8 mouse cellular contexts compared by ENCODE assay signal in the genomic region with DNA sequence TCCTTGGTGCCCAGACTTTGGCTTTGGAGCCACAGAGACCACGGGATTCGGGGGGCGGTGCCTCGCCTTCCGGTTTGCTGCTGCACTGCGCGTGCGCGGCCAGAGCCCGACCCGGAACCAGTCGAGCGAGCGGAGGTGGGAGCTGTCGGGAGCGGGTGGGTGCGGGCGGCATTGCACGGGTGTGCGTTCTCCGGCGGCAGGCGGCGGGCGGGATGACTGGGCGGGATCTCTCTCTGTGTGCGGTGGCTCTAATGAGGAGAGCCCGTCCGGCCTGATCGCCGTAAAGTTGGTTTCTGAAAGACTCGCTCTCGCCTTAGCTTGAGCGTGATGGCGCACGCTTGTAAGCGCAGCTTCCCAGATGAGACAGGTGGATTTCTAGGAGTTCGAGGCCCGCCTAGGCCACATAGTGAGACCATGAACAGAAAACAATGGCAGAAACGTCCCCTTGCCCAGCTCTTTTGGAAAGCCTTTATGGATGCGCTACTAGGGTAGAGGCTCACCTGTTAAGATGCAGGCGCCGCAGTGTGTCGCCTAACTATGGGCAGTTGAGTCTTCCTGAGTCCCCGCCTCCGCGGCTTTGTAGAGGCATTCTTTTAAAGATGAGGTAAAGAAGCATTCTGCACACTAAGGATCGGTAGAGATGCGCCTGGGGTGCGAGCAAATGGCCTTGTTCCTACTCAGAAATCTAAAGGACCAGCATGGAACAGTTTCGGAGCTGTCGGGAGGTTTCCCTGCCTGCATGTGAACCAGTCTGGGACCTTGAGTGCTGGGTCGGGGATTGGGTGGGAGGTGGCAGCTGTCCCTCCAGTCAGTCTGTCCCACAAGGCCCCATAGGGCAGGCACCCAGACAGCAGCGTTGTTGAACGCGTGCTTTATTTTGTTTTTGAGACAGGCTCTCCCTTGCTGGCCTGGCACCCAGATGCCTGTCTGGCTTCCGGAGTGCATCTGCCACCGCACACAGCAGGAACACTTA. TPM values are rescaled to one million over a fixed set of nuclear protein-coding genes. Genes with fewer than 3 reads are reported as not detected.
DNase-seq lines count a peak whose midpoint lies in the region; ATAC-seq lines count a peak whose summit lies in the region.

Gene Mtg2, plus strand, starts transcription at position 108 of the 973 bp plus-strand sequence.

- H3K27ac ChIP-seq in hindbrain, embryonic 13.5 days, result peak within 1 kb of the TSS; percentile 90

- H3K9ac ChIP-seq in hindbrain, embryonic 13.5 days, result peak within 1 kb of the TSS; percentile 84

- no peaks in the 10 kb centered on the region for H3K9me3 ChIP-seq in hindbrain, embryonic 13.5 days

- no peaks in the 10 kb centered on the region for H3K27me3 ChIP-seq in hindbrain, embryonic 13.5 days

- DNase-seq in NIH3T3 (ENCODE audit: low read depth), result peak; percentile 96
- peak; percentile 97 to 98 for DNase-seq in cerebellum, postnatal 10 days
- DNase-seq in frontal cortex, postnatal 14 days (ENCODE audit: low spot score in 2 of 2), result peak; percentile 91 to 96
- DNase-seq in layer of hippocampus, postnatal 25 days (ENCODE audit: extremely low spot score in 1 of 2, low spot score in 1 of 2), result peak; percentile 94 to 98
- peak; percentile 95 for DNase-seq in lung, postnatal 25 days (ENCODE audit: low spot score)
- peak; percentile 95 for DNase-seq in retina, embryonic 14.5 days (ENCODE audit: low spot score)
- DNase-seq in thymus, postnatal 4 days, result peak; percentile 95

- 5% methylated on average over 55 of the region's 58 CpGs for WGBS in hindbrain, embryonic 13.5 days

- H3K4me2 ChIP-seq in hindbrain, embryonic 13.5 days, result peak within 1 kb of the TSS; percentile 88

- peaks cover 18% of the 10 kb centered on the region for H3K4me1 ChIP-seq in hindbrain, embryonic 13.5 days (replicated peaks)

- ATAC-seq in hindbrain, embryonic 13.5 days (ENCODE audit: low FRiP score), result peak; percentile 96

- peak within 1 kb of the TSS; percentile 69 for H3K4me3 ChIP-seq in hindbrain, embryonic 13.5 days

- peaks cover 26% of the 10 kb centered on the region for H3K36me3 ChIP-seq in hindbrain, embryonic 13.5 days

RNA-seq across cellular contexts. Expression of gene Mtg2, which starts in this region (rescaled TPM):
- polyA plus RNA-seq in hindbrain, embryonic 13.5 days (2015; fragmentation: Nextera tagmentation; extraction: Ambion mirVana), result 31.9 and 35.0 TPM in 2 replicates
- total RNA-seq in layer of hippocampus, postnatal 25 days (2021), result 10 to 100 TPM; 17.6 to 17.9 TPM

Comparison
In these comparisons a context has a peak if more than half of its experiments do, and no peak if none do; other contexts are left out.
1. Peak in every context shown above with its lines: DNase-seq, ATAC-seq, H3K4me3 ChIP-seq and H3K27ac ChIP-seq.